Mouse (Mus musculus) heart, adult 2 months (tissue): ENCODE measurements around the gene Ptges. TPM values are rescaled to one million over a fixed set of nuclear protein-coding genes. Genes with fewer than 3 reads are reported as not detected.

Source experiments
- DNase-seq, 2 experiments: peaks; one replicate each; pipeline ENCODE4 v3.0.0; 2021
- H3K27ac ChIP-seq: fragments of 200-600 bp; 2 replicates; pipeline ENCODE4 v1.8.1; 2022
- H3K27me3 ChIP-seq: fragments of 200-500 bp; 2 replicates; pipeline ENCODE4 v1.6.1; 2012; ENCODE audit warnings: mild to moderate bottlenecking, low read length, inconsistent platforms, mixed read lengths; ENCODE audit not compliant: control insufficient read depth, insufficient read depth
- H3K36me3 ChIP-seq: fragments of 200-500 bp; 2 replicates; pipeline ENCODE4 v1.6.1; 2012; ENCODE audit warnings: low read length, inconsistent platforms; ENCODE audit not compliant: control insufficient read depth, insufficient read depth
- H3K4me1 ChIP-seq: fragments of 200-500 bp; 2 replicates; pipeline ENCODE4 v1.6.1; 2011; ENCODE audit warnings: low read length; ENCODE audit not compliant: control insufficient read depth, insufficient read depth
- H3K4me3 ChIP-seq: fragments of 200-600 bp; 2 replicates; pipeline ENCODE4 v1.8.1; 2022
- H3K79me2 ChIP-seq: fragments of 200-500 bp; replicated peaks from 2 replicates; pipeline ENCODE4 v1.6.1; 2012; ENCODE audit warnings: mild to moderate bottlenecking, inconsistent platforms, low read length, moderate library complexity, mixed read lengths; ENCODE audit not compliant: control insufficient read depth, insufficient read depth
- H3K9ac ChIP-seq: fragments of 200-500 bp; 2 replicates; pipeline ENCODE4 v1.6.1; 2012; ENCODE audit warnings: low read depth, mild to moderate bottlenecking, control low read depth, inconsistent platforms, low read length, mixed read lengths
- CTCF ChIP-seq: fragments of 200-600 bp; IDR thresholded peaks from 2 replicates; pipeline ENCODE4 v1.8.1; 2022; ENCODE audit warnings: antibody characterized with exemption, mild to moderate bottlenecking, moderate library complexity
- EP300 ChIP-seq: fragments of 200-500 bp; IDR thresholded peaks from 2 replicates; pipeline ENCODE4 v1.6.1; 2011; ENCODE audit warnings: low read depth, low read length, control low read depth; ENCODE audit not compliant: insufficient read depth
- POLR2A ChIP-seq: fragments of 200-500 bp; IDR thresholded peaks from 2 replicates; pipeline ENCODE4 v1.6.1; 2011; ENCODE audit warnings: mild to moderate bottlenecking, low read depth, low read length, control low read depth; ENCODE audit not compliant: insufficient read depth
- WGBS: fragments of 180-500 bp; shearing (Covaris S2); methylation state at CpG from one replicate; pipeline ENCODE4 v1.1.7; 2018; 5-methylcytosine and 5-hydroxymethylcytosine counted together
- intact Hi-C: fragments of 180-260 bp; cut with DNase I; formaldehyde crosslinking; loops from one replicate; pipeline ENCODE4 v1.15.1; 2025
- polyA plus RNA-seq: library from polyadenylated mRNA; depleted of rRNA; stranded (reverse); fragments of >200 nt; gene quantifications from 2 replicates; pipeline ENCODE4 v1.2.3, GENCODE M21; 2012
- total RNA-seq, 2 experiments: library from RNA; stranded (reverse); gene quantifications; 2 replicates each; pipeline ENCODE4 v1.2.3; 2021

Ptges gene
- total and polyA plus RNA-seq, 3 experiments = 2.5 to 4.8 (median 2.8) TPM

- H3K27me3 ChIP-seq = no peaks in the 10 kb centered on the region
- H3K9ac ChIP-seq = no peak overlapping the region
- no peaks in the 10 kb centered on the region for H3K79me2 ChIP-seq
- no peak overlapping the region for H3K27ac ChIP-seq
- DNase-seq = no peak
- intact Hi-C loops = no loop called here
- no peaks in the 10 kb centered on the region for H3K36me3 ChIP-seq
- H3K4me3 ChIP-seq = no peak overlapping the region
- 44% methylated on average over 5 of the region's 5 CpGs for WGBS
- no peaks in the 10 kb centered on the region for H3K4me1 ChIP-seq
- TF ChIP-seq EP300 (no peak), CTCF (no peak), POLR2A (no peak)
Measured at GRCm38 (mm10) chr2:30959856-30960255, 30.2 kb upstream of the Ptges start.

DNA sequence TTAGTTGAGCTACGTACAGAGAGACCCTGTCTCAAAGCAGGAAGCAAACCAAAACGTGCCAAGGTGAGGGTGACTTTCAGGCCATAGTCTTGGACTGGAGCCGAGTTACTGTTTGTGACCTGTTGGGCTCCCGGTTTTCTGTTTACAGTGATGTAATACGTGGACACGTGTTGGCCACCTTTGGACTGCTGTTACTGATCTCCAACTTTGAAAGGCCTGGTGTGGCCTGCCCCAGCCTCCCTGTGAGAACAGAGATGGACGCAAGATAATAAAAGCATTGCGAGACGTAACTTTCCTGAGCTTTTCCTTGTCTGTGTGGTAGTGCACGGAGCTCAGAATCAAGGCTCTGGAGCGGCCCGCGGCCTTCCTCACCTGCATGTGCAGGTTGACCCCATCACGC is 29.1 kb upstream of the Ptges start:
- Histone ChIP-seq H3K27ac (no peak overlapping the region), H3K27me3 (no peaks in the 10 kb centered on the region), H3K79me2 (no peaks in the 10 kb centered on the region), H3K4me1 (no peaks in the 10 kb centered on the region; the same call in 1 of the 2 replicates), H3K4me3 (no peak overlapping the region), H3K36me3 (peaks cover 3% of the 10 kb centered on the region; the same call in 1 of the 2 replicates), H3K9ac (no peak overlapping the region)
- WGBS = 82% methylated on average over 14 of the region's 14 CpGs
- DNase-seq = no peak
- intact Hi-C loops = no loop called here
- TF ChIP-seq EP300 (no peak), CTCF (no peak), POLR2A (no peak)

- H3K4me1 ChIP-seq = peaks cover 2% of the 10 kb centered on the region
- TF ChIP-seq POLR2A (no peak), CTCF (no peak), EP300 (no peak)
- H3K36me3 ChIP-seq = peaks cover 3% of the 10 kb centered on the region; the same call in 1 of the 2 replicates
- no peak overlapping the region for H3K27ac ChIP-seq
- H3K27me3 ChIP-seq = no peaks in the 10 kb centered on the region
- no peak overlapping the region for H3K4me3 ChIP-seq
- WGBS = 81% methylated on average over 4 of the region's 4 CpGs
- H3K79me2 ChIP-seq = no peaks in the 10 kb centered on the region
- H3K9ac ChIP-seq = no peak overlapping the region
- intact Hi-C loops = no loop called here
- DNase-seq = no peak
Measured at GRCm38 (mm10) chr2:30957511-30957910, 27.8 kb upstream of the Ptges start.

GRCm38 (mm10) chr2:30954797-30955196 is 25.1 kb upstream of the Ptges start:
- WGBS = 43% methylated on average over 6 of the region's 6 CpGs
- Histone ChIP-seq H3K4me1 (peaks cover 4% of the 10 kb centered on the region), H3K27me3 (no peaks in the 10 kb centered on the region), H3K9ac (no peak overlapping the region), H3K4me3 (no peak overlapping the region), H3K27ac (no peak overlapping the region), H3K79me2 (no peaks in the 10 kb centered on the region), H3K36me3 (peaks cover 3% of the 10 kb centered on the region; the same call in 1 of the 2 replicates)
- no peak for TF ChIP-seq POLR2A
- TF ChIP-seq EP300 = no peak
- no peak for TF ChIP-seq CTCF
- peak in 1 of 2 experiments; percentile 20 for DNase-seq
- intact Hi-C loops = no loop called here

DNA sequence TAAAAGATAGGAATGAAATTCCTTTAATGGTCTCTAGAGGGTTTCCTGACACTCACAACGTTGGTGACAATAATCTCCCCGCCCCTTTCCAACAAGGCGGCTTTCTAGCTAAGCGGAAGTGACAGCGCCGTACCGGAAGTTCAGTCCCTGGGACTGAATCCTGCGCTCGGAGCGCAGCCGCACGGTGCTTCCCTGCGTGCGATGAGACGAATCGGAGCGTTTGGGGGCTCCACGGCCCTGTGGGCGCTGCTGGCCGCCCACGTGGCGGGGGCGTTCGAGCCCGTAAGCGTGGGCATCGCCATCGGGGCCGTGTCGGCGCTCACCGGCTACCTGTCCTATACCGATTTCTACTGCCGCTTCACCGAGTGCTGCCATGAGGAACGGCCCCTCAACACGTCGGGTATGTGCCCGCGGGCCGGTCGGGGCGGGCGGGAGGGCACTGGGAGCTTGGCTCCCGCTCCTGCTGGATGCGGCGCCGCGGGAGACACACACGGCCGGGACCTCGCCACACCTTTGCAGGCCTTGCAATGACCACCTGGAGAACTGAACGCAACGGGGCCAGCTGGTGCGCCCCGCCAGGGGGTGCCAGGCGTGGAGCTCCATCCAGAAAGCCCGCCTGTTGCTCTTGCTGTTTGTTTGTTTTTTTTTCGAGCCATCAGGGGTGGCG is 23.3 kb upstream of the Ptges start, which contains the start of gene Tor1b:
Tor1b (plus strand) TSS at position 136 of the 667 bp plus-strand sequence.
- Histone ChIP-seq H3K9ac (peak within 1 kb of the TSS; percentile 90), H3K36me3 (peaks cover 3% of the 10 kb centered on the region; the same call in 1 of the 2 replicates), H3K4me3 (peak within 1 kb of the TSS; percentile 98), H3K27ac (peak within 1 kb of the TSS; percentile 90), H3K27me3 (no peaks in the 10 kb centered on the region), H3K4me1 (peaks cover 4% of the 10 kb centered on the region), H3K79me2 (no peaks in the 10 kb centered on the region)
- DNase-seq = peak; percentile 86 to 89
- intact Hi-C loops = no loop called here
- WGBS = under 1% methylated on average over 60 of the region's 60 CpGs
- TF ChIP-seq CTCF = peak; percentile 39
- TF ChIP-seq POLR2A = peak; percentile 97
- TF ChIP-seq EP300 = no peak

DNA sequence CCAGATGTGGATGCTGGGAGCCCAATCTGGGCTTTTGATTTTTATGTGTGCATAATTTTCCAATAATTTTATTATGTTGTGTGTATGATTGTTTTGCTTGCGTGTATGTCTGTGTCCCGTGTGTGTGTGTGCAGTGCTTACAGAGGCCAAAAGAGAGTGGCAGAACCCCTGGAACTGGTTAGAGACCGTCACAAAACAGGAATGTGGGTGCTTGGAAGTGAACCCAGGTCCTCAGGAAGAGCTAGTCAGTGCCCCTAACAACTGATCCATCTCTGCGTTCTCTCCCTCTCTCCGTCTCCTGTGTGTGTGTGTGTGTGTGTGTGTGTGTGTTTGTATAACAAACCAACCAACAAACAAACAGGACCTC is 22.8 kb upstream of the Ptges start:
- Histone ChIP-seq H3K4me3 (peak overlapping the region; percentile 98), H3K36me3 (peaks cover 3% of the 10 kb centered on the region; the same call in 1 of the 2 replicates), H3K9ac (no peak overlapping the region), H3K27ac (peak overlapping the region; percentile 90), H3K4me1 (peaks cover 4% of the 10 kb centered on the region), H3K27me3 (no peaks in the 10 kb centered on the region), H3K79me2 (no peaks in the 10 kb centered on the region)
- DNase-seq = no peak
- 28% methylated on average over 5 of the region's 5 CpGs for WGBS
- intact Hi-C loops = no loop called here
- TF ChIP-seq POLR2A (no peak), EP300 (no peak), CTCF (no peak)
